Mouse (Mus musculus): Measurements from ENCODE around the gene Lrrc2.

DNA sequence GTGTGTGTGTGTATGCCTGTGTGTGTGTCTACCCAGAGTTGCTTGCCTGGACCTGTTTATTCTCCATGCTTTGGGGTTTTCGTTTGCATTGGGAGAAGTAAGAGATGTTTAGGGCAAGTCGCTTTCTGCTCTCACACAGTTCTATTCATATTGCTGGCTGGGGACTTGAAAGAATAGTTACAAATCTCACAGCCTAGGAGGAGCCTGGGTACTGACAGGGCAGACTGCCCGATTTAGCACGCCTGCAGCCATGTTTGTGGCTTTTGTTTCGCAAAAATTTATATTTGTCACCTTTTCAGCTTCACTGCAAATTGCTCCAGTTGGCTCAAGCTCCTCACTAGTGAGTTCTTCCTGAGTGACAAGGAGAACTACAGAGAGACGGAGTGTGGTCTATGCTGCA lies 19.8 kb upstream of the Lrrc2 start:
- TF ChIP-seq CTCF (IDR thresholded peaks at IDR 0.05; ENCODE audit: extremely low read depth, insufficient read length, insufficient replicate concordance, low read depth, low read length) (no peak), POLR2A (IDR thresholded peaks at IDR 0.05; ENCODE audit: low read depth, low read length) (no peak)
